Mouse (Mus musculus) heart, postnatal 25 days (tissue): Measurements from ENCODE around the gene Sgk2. TPM values are rescaled to one million over a fixed set of nuclear protein-coding genes. Genes with fewer than 3 reads are reported as not detected.

Experiments used
- DNase-seq: peaks from one replicate; pipeline ENCODE4 v3.0.0; 2022; ENCODE audit warnings: low spot score
- intact Hi-C: fragments of 180-260 bp; cut with DNase I; formaldehyde crosslinking; loops from one replicate; pipeline ENCODE4 v1.15.1; 2025
- total RNA-seq, 2 experiments: library from RNA; stranded (reverse); gene quantifications; 2 replicates each; pipeline ENCODE4 v1.2.3; 2021

Gene Sgk2
- total RNA-seq = not detected

DNA sequence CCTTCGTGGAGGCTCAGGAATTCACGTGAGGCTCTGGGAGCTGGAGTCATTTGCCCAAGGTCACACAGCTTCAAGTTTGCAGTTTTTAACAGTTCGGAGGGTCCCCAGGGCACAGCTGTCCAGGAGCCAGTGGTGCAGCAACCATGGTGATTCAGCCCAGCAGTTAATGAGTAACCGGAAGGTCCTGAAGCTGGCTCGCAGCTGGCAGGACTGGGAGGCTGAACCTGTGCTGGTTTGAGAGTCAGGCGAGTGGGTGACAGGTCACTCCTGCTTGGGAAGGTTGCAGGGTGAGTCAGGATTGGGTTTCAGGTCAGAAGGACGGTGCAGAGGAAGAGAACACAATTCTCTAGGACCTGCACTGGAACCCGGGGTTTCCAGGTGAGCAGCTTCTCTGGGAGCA, at the start of gene Sgk2:
Gene Sgk2 (plus strand): TSS at position 113 of the 400 bp plus-strand sequence.
- no peak for DNase-seq
- intact Hi-C loops = no loop called here

DNA sequence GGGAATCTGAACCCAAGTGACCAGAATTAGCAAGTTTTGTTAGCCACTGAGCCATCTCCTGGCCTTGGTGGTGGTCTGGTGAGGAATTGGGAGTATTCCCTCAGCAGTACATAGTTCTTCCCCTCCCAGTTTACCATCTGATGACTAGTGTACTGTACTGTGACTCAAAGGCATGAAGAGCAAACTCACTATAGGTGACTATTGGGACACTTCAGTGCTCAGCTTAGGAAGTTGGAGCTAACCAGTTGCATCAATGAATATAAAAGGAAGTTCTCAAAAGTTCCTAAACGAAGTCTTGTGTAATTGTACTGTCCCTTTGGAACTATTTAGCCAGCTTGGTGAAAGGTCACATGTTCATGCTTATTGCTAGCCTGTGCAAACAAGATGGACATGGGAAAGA, 47.6 kb upstream of the Sgk2 start:
- intact Hi-C loops = no loop called here

DNA sequence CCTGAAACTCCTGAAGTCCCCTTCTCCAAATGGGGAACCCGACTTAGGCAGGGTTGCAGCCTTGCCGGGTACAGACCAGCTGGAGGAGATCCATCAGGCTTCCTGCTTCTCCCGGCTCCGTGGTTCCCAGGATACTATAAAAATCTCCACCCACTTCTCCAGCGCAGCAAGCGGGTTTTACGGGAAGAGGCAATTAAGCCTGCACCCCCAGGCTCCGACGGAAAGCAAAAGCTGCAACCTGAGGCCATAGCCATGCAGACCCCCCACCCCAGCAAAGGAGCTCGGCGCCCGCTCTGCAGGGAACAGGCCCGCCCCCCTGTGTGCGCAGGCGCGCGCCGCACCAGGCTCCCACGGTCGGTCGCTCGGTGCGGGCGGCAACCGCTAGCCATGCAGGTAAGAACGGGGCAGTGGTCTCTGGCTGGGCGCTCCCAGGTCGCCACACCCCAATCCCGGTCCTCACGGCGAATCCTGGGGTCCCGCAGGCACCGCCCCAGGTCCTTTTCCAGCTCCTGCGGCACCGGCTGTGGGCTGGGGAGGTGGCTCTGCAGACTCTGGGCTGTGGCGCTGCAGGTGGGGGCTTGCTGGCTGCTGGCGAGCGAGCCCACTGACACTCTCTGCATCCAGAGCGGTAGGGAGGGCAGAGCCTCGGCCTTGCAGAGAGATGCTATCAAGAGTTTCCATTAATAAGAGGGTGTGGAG, 43.8 kb upstream of the Sgk2 start, which contains the start of gene L3mbtl1:
Gene L3mbtl1 (plus strand): TSS at position 325 of the 699 bp plus-strand sequence.
- no peak for DNase-seq
- intact Hi-C loops = no loop called here

More for the DNA sequence above, 47.6 kb upstream of the Sgk2 start:
- no peak for DNase-seq

DNA sequence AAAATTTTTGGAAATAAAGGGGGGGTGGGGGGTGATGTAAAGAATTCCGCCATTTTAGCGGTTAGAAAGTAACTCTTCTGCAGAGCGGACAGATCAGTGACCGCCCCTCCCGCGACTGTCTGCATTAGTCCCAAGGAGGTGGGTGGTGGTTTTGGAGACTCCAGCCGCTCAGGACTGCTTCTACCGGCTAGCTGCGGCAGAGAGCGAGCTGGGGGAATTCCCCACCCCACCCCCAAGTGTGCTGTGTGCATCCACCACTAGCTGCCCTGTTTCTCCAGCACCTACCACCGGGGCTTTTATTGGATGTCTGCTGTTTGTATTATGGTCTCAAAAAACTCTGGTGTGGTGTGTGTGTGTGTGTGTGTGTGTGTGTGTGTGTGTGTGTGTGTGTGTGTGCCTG, 43.2 kb upstream of the Sgk2 start:
- intact Hi-C loops = no loop called here
- DNase-seq = no peak

DNA sequence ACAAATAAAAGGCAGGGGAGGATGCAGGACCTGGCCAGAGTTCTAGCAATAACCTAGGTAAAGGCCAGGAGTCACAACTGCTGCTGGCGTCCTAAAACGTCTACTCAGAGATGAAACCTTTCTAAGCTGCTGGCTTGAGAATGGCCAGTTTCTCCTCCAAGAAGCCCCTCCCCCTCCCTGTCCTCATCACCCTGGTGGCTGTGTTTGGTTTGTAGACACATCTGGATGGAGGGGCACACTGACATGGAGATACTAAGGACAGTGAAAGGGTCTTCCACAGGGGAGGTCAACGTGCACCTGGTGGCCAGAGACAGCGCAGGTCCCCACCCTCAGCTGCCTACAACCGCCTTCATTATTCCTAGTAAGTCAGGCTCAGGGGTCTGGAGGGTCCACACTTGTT, 40.2 kb upstream of the Sgk2 start:
- intact Hi-C loops = no loop called here
- DNase-seq = no peak

DNA sequence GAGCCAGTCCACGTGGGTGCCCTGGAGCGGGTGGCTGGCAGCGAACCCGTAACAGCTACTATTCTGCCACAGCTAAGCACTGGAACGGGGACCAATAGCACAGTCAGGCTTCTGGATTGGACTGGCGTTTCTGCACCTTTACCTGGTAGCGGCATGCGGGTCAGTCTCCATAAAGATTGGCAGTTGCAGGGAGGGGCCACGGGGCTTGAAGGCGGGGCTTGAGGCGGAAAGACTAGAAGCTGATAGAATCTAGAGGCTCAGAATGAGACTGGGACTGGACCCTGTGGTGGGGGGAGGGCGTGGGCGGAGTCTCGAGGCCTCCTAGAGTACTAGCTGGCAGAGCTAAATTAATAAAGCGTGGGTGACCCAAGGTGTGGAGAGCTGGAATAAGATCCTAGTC, 39.4 kb upstream of the Sgk2 start:
- intact Hi-C loops = no loop called here

DNA sequence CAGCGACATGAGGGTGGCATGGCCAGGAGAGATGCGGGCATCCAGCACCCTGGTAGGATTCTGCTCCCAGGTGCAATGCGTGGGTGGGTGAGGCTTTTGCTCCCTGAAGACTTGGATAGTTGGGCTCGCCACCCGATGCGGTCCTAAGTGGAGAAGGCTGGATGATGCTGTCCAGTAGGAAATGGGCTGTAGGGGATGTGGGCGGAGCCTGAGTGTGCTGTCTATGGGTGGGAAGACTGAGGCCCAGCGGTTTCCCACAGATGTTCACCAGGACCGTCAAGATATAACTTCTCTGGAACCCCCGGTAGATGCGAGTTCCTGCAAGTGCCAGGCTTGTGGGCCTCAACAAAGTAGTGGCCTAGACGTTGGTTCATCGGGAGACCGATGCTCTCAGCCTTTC, 38.9 kb upstream of the Sgk2 start:
- no peak for DNase-seq
- intact Hi-C loops = no loop called here

More for the DNA sequence above, 39.4 kb upstream of the Sgk2 start:
- DNase-seq = no peak

DNA sequence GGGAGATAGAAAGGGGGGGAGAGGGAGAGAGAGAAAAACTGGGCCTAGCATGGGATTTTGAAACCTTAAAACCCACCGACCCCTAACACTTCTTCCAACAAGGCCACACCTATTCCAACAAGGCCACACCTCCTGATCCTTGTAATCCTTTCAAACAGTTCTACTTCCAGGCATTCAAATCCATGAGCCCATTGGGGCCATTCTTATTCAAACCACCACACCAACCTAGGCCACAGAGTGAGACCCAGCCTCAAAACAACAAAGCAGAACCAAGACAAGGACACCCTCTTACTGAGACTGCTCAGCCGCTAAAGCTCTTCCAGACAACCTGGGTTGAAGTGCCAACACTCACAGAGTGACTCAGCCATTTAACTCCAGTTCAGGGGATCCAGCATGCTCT, 36.4 kb upstream of the Sgk2 start:
- intact Hi-C loops = no loop called here
- no peak for DNase-seq

DNA sequence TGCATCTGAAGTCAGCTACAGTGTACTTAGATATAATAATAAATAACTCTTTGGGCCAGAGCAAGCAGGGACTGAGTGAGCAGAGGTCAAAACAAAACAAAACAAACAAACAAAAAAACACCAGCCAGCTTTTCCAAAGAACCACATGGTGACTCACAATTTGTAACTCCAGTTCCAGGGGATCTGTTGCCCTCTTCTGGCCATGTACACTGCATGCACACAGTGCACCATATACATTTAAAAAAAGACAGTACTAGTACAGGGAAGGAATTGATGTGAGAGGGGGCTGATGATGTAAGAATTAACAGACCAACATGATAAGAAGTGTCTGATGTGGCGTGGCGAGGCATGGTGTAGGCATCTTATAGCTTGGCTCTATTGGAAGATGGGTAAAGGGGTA, 30.3 kb upstream of the Sgk2 start:
- intact Hi-C loops = no loop called here
- no peak for DNase-seq

DNA sequence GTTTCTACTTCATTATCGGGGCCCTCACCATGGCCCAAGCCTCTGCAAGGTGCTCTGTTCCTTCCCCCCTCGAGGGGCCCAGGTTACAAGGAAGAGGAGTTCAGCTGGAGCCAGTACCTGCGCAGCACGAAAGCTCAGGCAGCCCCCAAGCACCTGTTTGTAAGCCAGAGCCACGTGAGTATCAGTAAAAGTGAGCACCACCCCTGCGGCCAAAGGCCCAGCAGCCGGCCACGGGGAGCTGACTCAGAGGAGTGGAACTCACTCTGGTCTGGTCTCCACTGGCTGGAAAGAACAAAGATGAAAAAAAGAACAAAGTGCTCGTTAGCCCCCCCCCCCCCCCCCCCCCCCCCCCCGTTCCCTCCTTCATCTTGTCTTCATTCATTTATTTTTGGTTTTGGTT, 25.8 kb upstream of the Sgk2 start:
- no peak for DNase-seq
- intact Hi-C loops = no loop called here

DNA sequence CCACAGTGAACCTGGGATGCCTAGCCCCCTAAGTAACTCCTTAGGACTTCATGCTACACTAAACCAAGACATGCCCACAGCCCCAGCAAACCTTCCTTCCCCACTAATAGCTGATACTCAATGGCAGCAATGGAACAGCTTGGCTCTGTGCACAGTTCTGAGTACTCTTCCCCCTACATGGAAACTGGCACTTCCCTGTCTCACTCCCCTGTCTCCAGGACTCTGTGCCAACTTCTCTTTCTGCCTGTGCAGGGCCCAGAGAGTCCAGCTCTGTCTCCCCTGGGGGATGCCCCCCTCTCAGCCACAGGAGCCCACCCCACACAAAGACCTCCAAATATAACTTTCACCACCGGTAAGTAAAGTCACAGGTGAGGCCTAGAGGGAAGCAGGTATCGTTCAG, 20.4 kb upstream of the Sgk2 start:
- intact Hi-C loops = no loop called here
- DNase-seq = no peak

DNA sequence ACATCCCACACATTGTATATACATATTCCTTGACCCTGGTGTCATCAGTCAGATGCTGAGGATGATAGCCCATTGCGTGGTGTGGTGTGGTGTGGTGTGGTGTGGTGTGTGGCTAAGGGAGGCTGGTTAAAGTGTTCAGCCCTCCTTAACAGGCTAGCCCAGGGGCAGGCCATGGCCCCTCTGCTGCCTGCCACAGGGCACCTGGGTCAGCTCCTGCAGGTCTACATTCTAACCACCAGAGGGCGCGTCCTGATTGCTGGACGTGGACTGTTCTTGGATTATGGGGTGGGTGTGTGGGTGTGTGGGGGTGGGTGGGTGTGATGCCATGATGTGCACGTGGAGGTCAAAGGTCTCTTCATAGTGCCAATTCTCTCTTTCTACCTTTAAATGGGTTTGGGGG, 18.8 kb upstream of the Sgk2 start:
- DNase-seq = no peak
- intact Hi-C loops = loop anchor here (1.0 kb wide), 1 partner anchor 31 kb away; no protein-coding TSS in a partner anchor

DNA sequence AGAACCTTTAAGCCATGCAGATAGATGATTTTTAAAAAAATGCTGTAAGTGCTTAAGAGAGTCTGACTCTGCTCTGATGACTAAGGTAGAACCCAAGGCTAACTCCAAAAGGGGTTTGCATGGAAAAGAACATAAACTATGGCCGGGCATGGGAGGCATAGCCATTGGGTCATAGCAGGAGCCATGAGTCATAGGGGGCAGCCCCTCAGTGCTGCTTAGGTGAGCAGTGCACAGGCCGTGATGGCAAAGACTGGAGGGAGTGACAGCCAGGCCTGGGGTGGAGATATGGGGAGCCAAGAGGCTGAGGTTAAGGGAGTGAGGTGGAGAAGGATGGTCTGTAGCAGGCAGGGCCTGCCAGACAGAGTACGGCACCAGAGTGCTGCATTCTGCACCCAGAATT, 18.0 kb upstream of the Sgk2 start:
- intact Hi-C loops = no loop called here
- DNase-seq = no peak

DNA sequence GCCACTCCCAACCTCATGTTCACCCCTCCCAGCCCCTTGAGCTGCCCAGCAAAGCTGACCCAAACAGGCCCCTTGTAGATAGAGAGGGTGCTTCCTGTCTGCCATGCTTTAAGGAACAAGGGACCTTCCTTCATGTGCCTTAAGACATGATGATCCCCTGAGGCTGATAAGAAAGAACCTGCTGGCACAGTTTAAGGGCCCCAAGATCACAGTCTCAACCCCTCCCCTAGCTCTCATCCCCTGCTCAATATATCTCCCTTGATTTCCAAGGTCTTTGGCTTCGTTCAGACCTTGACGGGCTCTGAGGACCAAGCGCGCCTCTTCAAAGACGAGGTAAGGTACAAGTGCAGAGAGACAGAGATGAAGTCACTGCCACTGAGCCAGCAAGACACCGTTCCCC, 16.2 kb upstream of the Sgk2 start:
- no peak for DNase-seq
- intact Hi-C loops = no loop called here

DNA sequence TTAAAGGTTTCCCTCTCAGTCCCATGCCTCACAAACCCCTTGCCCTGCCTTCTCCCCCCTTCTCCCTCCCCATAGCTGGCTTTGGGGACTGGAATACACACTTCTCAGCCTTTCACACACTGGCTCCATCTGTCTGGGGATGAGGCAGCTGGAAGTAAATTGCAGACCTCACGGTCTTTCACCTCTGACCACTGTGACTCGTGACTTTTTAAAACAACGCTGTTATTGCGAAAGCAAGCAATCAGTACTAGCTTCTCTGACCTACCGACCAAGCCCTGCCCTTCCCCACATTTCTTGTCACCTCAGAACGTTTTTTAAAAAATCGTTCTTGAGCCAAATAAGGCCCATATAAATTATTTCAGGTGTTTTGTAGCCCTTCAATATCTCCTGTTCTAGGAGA, 14.4 kb upstream of the Sgk2 start:
- DNase-seq = no peak
- intact Hi-C loops = no loop called here

DNA sequence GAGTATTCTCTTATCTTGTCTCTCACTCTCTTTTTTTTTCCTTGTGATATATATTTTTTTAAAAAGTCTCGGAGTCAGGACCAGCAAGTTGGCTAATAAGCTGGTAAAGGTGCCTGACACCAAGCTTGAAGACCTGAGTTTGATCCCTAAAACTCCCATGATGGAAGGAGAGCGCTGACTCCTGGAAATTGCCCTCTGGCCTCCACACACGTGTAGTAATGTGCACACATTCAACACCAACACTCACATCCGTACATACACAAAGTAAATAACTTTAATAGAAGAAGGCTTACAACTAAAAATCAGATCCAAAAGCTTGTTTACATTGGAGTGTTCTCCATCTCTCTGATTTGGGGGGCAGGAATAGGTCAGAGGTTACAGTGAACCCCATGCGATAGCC, 13.9 kb upstream of the Sgk2 start:
- DNase-seq = no peak
- intact Hi-C loops = no loop called here

DNA sequence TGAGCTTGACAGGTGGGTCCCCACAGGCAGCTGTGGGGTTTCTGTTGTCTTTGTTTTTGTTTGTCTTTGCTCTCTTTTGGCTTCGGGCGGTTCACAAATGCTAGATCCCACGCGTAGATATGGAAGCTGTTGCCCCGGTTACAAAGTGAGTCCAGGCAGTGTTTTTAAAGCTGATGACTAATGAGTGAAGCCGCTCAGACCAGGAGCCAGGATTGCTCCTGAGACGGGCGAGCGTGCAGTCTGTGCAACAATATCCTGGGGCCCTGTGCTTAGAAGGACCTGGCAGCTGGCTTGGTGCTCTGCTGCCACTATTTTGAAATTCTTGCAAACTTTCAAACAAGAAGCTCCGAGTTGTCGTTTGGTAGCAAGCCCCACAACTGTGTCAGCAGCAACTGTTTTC, 13.5 kb upstream of the Sgk2 start:
- intact Hi-C loops = no loop called here
- no peak for DNase-seq

DNA sequence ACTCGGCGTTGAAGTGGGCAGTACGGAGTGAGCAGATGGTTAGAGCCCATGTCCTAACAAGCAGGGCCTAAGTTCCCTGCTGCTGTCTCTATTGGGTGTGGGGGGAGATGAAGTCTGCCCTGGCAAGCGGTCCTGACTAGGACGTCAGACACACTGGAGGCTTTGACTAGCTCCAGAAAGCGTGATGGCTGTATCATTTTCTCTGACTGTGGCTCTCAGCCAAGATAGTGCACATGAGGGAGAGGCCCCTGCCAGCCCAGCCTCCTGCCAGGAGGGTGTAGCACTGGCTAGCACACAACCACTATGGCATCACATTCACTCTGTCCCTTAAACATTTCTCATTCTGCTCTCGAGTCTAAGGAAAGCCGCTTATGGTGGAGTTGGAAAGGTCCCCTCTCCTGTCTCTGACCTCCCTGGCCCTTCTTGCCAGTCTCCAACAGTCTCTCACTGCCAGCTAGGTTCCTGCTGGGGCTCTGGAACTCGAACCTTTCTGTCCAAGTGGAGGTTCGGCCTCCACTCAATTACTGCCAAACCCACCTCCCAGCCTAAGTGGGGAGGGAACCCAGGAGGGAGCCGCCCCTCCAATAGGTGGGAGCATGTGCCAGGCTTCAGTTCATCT, 11.9 kb upstream of the Sgk2 start:
- DNase-seq = no peak
- intact Hi-C loops = no loop called here

DNA sequence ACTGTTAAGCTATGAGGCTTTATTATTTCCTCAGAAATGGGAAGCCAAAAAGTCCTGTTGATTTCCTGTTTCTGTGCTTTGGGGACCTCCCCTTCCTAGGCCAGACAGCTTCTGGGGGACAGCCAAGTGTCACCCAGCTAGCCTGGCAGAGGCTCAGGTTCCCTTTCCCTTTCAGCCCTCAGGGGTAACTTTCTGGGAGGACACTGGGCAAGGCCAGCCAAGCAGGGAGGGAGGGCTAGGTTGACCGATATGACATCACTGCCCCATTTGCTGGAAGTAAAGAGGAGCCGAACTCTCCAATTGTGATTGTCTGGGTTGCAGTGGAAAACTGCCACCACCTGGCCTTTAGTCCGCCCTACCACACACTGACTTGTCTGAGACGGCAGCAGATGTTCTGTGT, 11.1 kb upstream of the Sgk2 start:
- DNase-seq = peak; percentile 52
- intact Hi-C loops = no loop called here

DNA sequence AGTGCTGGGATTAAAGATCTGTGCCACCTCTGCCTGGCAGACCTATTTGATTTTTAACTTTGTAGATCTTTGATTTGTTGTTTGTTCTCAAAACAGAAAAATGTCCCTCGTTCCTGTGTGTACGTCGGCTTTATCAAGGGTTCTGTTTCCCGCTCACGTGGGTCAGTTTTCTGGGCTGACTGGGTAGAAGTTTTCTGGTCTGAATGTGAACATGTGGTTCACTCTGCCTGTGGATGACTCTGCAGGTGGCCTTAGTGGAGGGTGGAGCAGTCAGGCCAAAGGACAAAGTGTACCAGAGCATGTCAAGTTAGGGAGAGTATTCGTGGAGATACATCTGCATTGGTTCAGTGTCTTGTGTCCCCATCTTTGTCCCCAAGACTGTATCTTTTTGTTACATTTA, 2.7 kb upstream of the Sgk2 start:
- intact Hi-C loops = no loop called here
- DNase-seq = no peak

DNA sequence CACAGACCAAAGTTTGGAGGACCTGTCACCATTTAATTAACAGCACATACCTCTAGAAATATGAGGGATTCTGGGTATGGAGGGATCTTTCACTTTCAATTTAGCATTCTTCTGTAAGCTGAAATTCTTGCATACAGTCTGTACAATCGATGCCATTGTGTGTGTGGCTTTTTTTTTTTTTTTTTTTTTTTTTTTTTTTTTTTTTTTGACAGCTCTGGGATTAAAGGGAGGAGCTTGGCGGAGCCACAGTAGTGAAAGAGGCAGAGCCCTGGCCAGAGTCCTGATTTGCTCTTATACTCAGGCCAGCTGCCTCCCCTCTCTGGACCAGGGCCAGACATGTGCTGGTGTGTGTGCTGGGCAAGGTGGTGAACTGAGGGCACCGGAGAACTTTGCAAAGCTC, 1.2 kb upstream of the Sgk2 start:
- DNase-seq = no peak
- intact Hi-C loops = no loop called here

DNA sequence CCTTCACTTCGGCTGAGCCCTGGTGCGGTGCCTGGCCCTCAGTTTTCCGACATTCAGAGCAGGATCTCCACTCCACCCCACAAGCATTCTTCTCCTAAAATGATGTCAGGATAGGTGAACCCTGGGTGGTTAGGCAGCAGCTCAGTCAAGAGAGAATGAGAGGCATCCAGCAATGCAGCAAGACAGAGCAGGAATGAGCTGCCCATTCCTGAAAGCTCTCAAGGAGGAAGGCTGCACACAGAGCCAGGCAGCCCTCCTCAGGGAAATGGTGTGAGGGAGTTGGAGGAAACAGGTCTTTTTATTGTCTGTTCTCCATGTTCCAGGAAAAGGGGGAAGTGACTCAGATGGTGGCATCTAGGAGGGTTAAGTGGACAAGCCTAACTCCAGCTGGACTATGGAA, 366 bp upstream of the Sgk2 start:
- intact Hi-C loops = no loop called here
- no peak for DNase-seq
